Mouse (Mus musculus): ENCODE data around the gene Col6a2.
A peak's percentile ranks its signal among the peaks of the same experiment; 100 is the strongest.

The Col6a2 gene

GRCm38 (mm10) chr10:76546566-76546965 is 76.9 kb downstream of the Col6a2 start:
- peak in 1 of 2 experiments; percentile 10 for DNase-seq

All from lung, postnatal 4 days (tissue).